Mouse (Mus musculus) lung, adult 2 months (tissue): ENCODE measurements around the gene Cnga3.

Experiments
- CTCF ChIP-seq: fragments of 200-500 bp; IDR thresholded peaks from 2 replicates; pipeline ENCODE4 v1.5.1; 2011; ENCODE audit warnings: mild to moderate bottlenecking, low read length, control low read depth; ENCODE audit not compliant: insufficient read depth
- POLR2A ChIP-seq: fragments of 200-500 bp; IDR thresholded peaks from 2 replicates; pipeline ENCODE4 v1.6.1; 2011; ENCODE audit warnings: low read depth, mild to moderate bottlenecking, control low read depth, low read length, borderline replicate concordance; ENCODE audit errors: extremely low read depth

GRCm38 (mm10) chr1:37214144-37214543 lies at the start of gene Cnga3:
- TF ChIP-seq CTCF (no peak), POLR2A (no peak)
